Mouse (Mus musculus) layer of hippocampus, adult 8-10 months (tissue): ENCODE results near the gene 5730507C01Rik. TPM values are rescaled to one million over a fixed set of nuclear protein-coding genes. Genes with fewer than 3 reads are reported as not detected.
A peak's percentile ranks its signal among the peaks of the same experiment; 100 is the strongest.
"Not testable (repeated sequence)": the region's sequence is repeated elsewhere in the genome, so short reads cannot be mapped to it uniquely, and the experiment has no call there.

Experiments used
- DNase-seq, 2 experiments: peaks; one replicate each; pipeline ENCODE4 v3.0.0; 2022; ENCODE audit warnings: low spot score in 2 of 2
- total RNA-seq, 4 experiments: library from RNA; stranded (reverse); gene quantifications; 2 replicates each; pipeline ENCODE4 v1.2.4; 2022

Gene 5730507C01Rik
- total RNA-seq: under 1 TPM; 0.40 to 0.75 (median 0.63) TPM

DNA sequence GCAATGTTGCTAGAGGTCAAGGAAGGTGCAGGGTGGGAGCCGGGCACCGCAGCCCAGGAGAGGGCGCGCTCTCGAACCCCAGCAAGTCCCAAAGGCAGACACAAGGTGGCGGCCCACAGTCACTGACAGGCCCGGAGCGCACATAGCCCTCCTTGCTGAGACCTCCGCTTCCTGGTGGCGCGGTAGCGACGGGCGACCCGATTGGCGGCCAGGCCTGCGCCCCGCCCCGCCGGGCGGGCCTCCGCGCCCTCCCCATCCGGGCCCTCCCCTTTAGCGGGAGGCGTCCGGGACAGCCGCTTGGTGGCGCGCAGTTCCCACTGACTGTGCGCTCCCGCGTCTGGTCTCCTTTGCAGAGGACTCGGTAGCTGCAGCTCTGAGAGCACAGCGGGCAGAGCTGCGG lies at the start of gene 5730507C01Rik:
Gene 5730507C01Rik (plus strand): TSS at position 340 of the 400 bp plus-strand sequence.
- peak; percentile 2 for DNase-seq

- DNase-seq: not testable (repeated sequence)
Measured at GRCm38 (mm10) chr12:18514616-18515015, 306 bp downstream of the 5730507C01Rik start.

- DNase-seq: not testable (repeated sequence)
Measured at GRCm38 (mm10) chr12:18515077-18515476, 767 bp downstream of the 5730507C01Rik start.
